Mouse (Mus musculus) heart, postnatal 36 days (tissue): Measurements from ENCODE around the gene Paqr3. TPM values are rescaled to one million over a fixed set of nuclear protein-coding genes. Genes with fewer than 3 reads are reported as not detected.

Experiments used
- DNase-seq, 2 experiments: peaks; one replicate each; pipeline ENCODE4 v3.0.0; 2021 to 2022
- intact Hi-C: fragments of 180-260 bp; cut with DNase I; formaldehyde crosslinking; loops from one replicate; pipeline ENCODE4 v1.15.1; 2025
- total RNA-seq, 2 experiments: library from RNA; stranded (reverse); gene quantifications; 2 replicates each; pipeline ENCODE4 v1.2.3; 2021

Gene Paqr3
- total RNA-seq, 2 experiments from 2014 or later = 1.7 to 3.7 TPM

GRCm38 (mm10) chr5:97087030-97087630 is 24.3 kb downstream of the Paqr3 start:
- DNase-seq = peak; percentile 27 to 55
- intact Hi-C loops = no loop called here

GRCm38 (mm10) chr5:97085071-97085470 is 26.3 kb downstream of the Paqr3 start:
- intact Hi-C loops = no loop called here
- DNase-seq = no peak

GRCm38 (mm10) chr5:97084541-97084940 is 26.9 kb downstream of the Paqr3 start:
- DNase-seq = no peak
- intact Hi-C loops = no loop called here

- DNase-seq = no peak
- intact Hi-C loops = no loop called here
These were observed 27.7 kb downstream of the Paqr3 start for GRCm38 (mm10) chr5:97083701-97084100.

GRCm38 (mm10) chr5:97081481-97081880 is 29.9 kb downstream of the Paqr3 start:
- intact Hi-C loops = no loop called here
- DNase-seq = no peak

- no peak for DNase-seq
These were observed 32.8 kb downstream of the Paqr3 start for GRCm38 (mm10) chr5:97078641-97079040.

GRCm38 (mm10) chr5:97077676-97078075 is 33.7 kb downstream of the Paqr3 start:
- intact Hi-C loops = no loop called here
- DNase-seq = no peak

More at GRCm38 (mm10) chr5:97078641-97079040, 32.8 kb downstream of the Paqr3 start:
- intact Hi-C loops = no loop called here

- DNase-seq = no peak
- intact Hi-C loops = no loop called here
These were observed 35.2 kb downstream of the Paqr3 start for GRCm38 (mm10) chr5:97076167-97076566.

GRCm38 (mm10) chr5:97075476-97076151 is 35.8 kb downstream of the Paqr3 start:
- intact Hi-C loops = no loop called here
- DNase-seq = no peak

GRCm38 (mm10) chr5:97065746-97066145 is 45.6 kb downstream of the Paqr3 start:
- DNase-seq = no peak
- intact Hi-C loops = no loop called here

- DNase-seq = no peak
- intact Hi-C loops = no loop called here
These were observed 49.4 kb downstream of the Paqr3 start for GRCm38 (mm10) chr5:97062041-97062440.

GRCm38 (mm10) chr5:97060864-97061263 is 50.5 kb downstream of the Paqr3 start:
- DNase-seq = no peak
- intact Hi-C loops = no loop called here

GRCm38 (mm10) chr5:97056791-97057450 is 54.5 kb downstream of the Paqr3 start:
- DNase-seq = no peak
- intact Hi-C loops = no loop called here

- intact Hi-C loops = no loop called here
- no peak for DNase-seq
These were observed 55.0 kb downstream of the Paqr3 start for GRCm38 (mm10) chr5:97056359-97056758.

- peak; percentile 27 to 35 for DNase-seq
- intact Hi-C loops = loop anchor here (1.0 to 2.0 kb wide), 3 partner anchors 57 to 201 kb away; no protein-coding TSS in a partner anchor
These were observed 55.8 kb downstream of the Paqr3 start for GRCm38 (mm10) chr5:97055511-97056068.

GRCm38 (mm10) chr5:97054801-97055200 is 56.6 kb downstream of the Paqr3 start:
- intact Hi-C loops = loop anchor here (1.0 to 2.0 kb wide), 3 partner anchors 56 to 200 kb away; no protein-coding TSS in a partner anchor
- DNase-seq = no peak

GRCm38 (mm10) chr5:97054166-97054565 is 57.2 kb downstream of the Paqr3 start:
- DNase-seq = no peak
- intact Hi-C loops = loop anchor here (2.0 kb wide), 2 partner anchors 55 to 175 kb away; no protein-coding TSS in a partner anchor

GRCm38 (mm10) chr5:97048905-97049304 is 62.5 kb downstream of the Paqr3 start:
- DNase-seq = no peak
- intact Hi-C loops = no loop called here

GRCm38 (mm10) chr5:97046680-97047079 is 64.7 kb downstream of the Paqr3 start:
- no peak for DNase-seq
- intact Hi-C loops = no loop called here

- no peak for DNase-seq
- intact Hi-C loops = no loop called here
These were observed 66.1 kb downstream of the Paqr3 start for GRCm38 (mm10) chr5:97045260-97045659.
